30 mouse cellular contexts compared by ENCODE assay signal in the genomic region with DNA sequence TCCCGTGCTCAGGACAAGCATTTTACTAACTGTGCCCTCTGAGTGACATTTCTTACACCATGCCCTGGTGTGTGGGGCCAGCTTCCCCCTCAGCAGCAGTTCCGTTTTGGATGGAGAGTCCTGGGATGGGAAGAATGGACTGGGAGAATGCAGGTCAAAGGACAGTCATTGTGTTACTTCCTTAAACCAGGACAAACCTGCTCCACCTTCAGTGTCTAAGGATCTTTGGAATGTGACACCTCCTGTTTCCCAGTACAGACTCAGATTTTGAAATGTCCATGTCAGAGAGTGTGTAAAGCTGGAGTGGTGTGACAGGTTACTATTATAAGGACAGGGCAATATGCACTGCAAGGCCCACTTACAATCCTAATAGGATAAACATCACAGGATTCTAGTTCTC. TPM values are rescaled to one million over a fixed set of nuclear protein-coding genes. Genes with fewer than 3 reads are reported as not detected.
A peak's percentile ranks its signal among the peaks of the same experiment; 100 is the strongest.
DNase-seq lines count a peak whose midpoint lies in the region; ATAC-seq and TF ChIP-seq lines count a peak whose summit lies in the region.
"Had no signal": no experiment of that assay in that cellular context is flagged by ENCODE, and none has a peak within 500 bp of the region (broad histone marks: within the 10 kb centered on the region; RNA-seq: fewer than 3 reads in every experiment).

No protein-coding gene starts in this region.

- no peak for TF ChIP-seq CTCF in lung, postnatal 0 days (IDR thresholded peaks at IDR 0.05)
- no peak for TF ChIP-seq CTCF in lung, adult 2 months (IDR thresholded peaks at IDR 0.05; ENCODE audit: insufficient read depth, low read length)

- H3K36me3 ChIP-seq in kidney, embryonic 15.5 days = no peaks in the 10 kb centered on the region
- no peaks in the 10 kb centered on the region for H3K36me3 ChIP-seq in lung, postnatal 0 days (ENCODE audit: insufficient read depth, low read length)
- no peaks in the 10 kb centered on the region for H3K36me3 ChIP-seq in intestine, embryonic 16.5 days (ENCODE audit: control insufficient read depth, insufficient read depth, low read length)
- H3K36me3 ChIP-seq in midbrain, embryonic 13.5 days = no peaks in the 10 kb centered on the region
- H3K36me3 ChIP-seq: forebrain, embryonic 10.5 days; G1E; hindbrain, embryonic 10.5 days; hindbrain, embryonic 13.5 days had no signal

- TF ChIP-seq POLR2A in lung, adult 2 months (IDR thresholded peaks at IDR 0.05; ENCODE audit: borderline replicate concordance, extremely low read depth, low read depth, low read length) = no peak

- no peak overlapping the region for H3K9ac ChIP-seq in kidney, embryonic 15.5 days
- no peak overlapping the region for H3K9ac ChIP-seq in lung, postnatal 0 days (replicated peaks; ENCODE audit: low read depth)
- no peak overlapping the region for H3K9ac ChIP-seq in intestine, embryonic 16.5 days (ENCODE audit: low read depth, low read length)
- no peak overlapping the region for H3K9ac ChIP-seq in midbrain, embryonic 13.5 days (replicated peaks)
- H3K9ac ChIP-seq: forebrain, embryonic 13.5 days; hindbrain, embryonic 13.5 days had no signal

- ATAC-seq in kidney, embryonic 15.5 days (replicated peaks; ENCODE audit: low FRiP score) = peak; percentile 25; the same call in 1 of the 2 replicates
- peak; percentile 17; the same call in 1 of the 2 replicates for ATAC-seq in lung, postnatal 0 days
- peak; percentile 68 for ATAC-seq in intestine, embryonic 16.5 days
- no peak for ATAC-seq in midbrain, embryonic 13.5 days
- ATAC-seq: activated CD4-positive, CD25-positive, alpha-beta regulatory T cell, adult 4 months; forebrain, embryonic 13.5 days; forebrain, embryonic 16.5 days; hindbrain, embryonic 16.5 days; Patski had no signal

- no peak for DNase-seq in kidney, adult 8-10 months
- peak; percentile 11 for DNase-seq in lung, postnatal 0 days (ENCODE audit: low spot score)
- no peak for DNase-seq in lung, adult 2 months
- DNase-seq in spleen, adult 12 weeks (ENCODE audit: low spot score) = no peak
- DNase-seq: adrenal gland, adult 8-10 months; adrenal gland, postnatal 25 days; B cell, adult 2 months; cerebellum, adult 11-12 months; cerebellum, adult 8-10 months; cerebellum, postnatal 10 days; cerebellum, postnatal 36 days; embryo, embryonic 11 days; gastrocnemius, postnatal 10 days; gastrocnemius, postnatal 36 days; heart, postnatal 10 days; heart, postnatal 36 days had no signal

- H3K27ac ChIP-seq in kidney, embryonic 15.5 days = no peak overlapping the region
- no peak overlapping the region for H3K27ac ChIP-seq in lung, postnatal 0 days (ENCODE audit: low read length)
- no peak overlapping the region for H3K27ac ChIP-seq in intestine, embryonic 16.5 days (ENCODE audit: low read length)
- H3K27ac ChIP-seq in midbrain, embryonic 13.5 days = no peak overlapping the region
- H3K27ac ChIP-seq: forebrain, embryonic 10.5 days; forebrain, embryonic 13.5 days; hindbrain, embryonic 10.5 days; hindbrain, embryonic 13.5 days had no signal

- no peak for TF ChIP-seq EP300 in lung, postnatal 0 days (IDR thresholded peaks at IDR 0.05)

- no peak overlapping the region for H3K4me2 ChIP-seq in kidney, embryonic 15.5 days
- no peak overlapping the region for H3K4me2 ChIP-seq in lung, postnatal 0 days (replicated peaks; ENCODE audit: low read depth, low read length)
- H3K4me2 ChIP-seq in intestine, embryonic 16.5 days (ENCODE audit: low read depth, low read length) = no peak overlapping the region
- H3K4me2 ChIP-seq in midbrain, embryonic 13.5 days (replicated peaks) = no peak overlapping the region
- H3K4me2 ChIP-seq: forebrain, embryonic 13.5 days; heart, embryonic 11.5 days; hindbrain, embryonic 13.5 days had no signal

- no peak overlapping the region for H3K4me3 ChIP-seq in kidney, embryonic 15.5 days (replicated peaks)
- H3K4me3 ChIP-seq in lung, postnatal 0 days (ENCODE audit: low read depth, low read length) = no peak overlapping the region
- H3K4me3 ChIP-seq in lung, adult 2 months (replicated peaks; ENCODE audit: extremely low read depth, low read depth, low read length) = no peak overlapping the region
- no peak overlapping the region for H3K4me3 ChIP-seq in intestine, embryonic 16.5 days (ENCODE audit: low read length)
- no peak overlapping the region for H3K4me3 ChIP-seq in midbrain, embryonic 13.5 days (replicated peaks)
- H3K4me3 ChIP-seq: forebrain, embryonic 10.5 days; forebrain, embryonic 13.5 days; hindbrain, embryonic 10.5 days; hindbrain, embryonic 13.5 days had no signal

- 42% methylated on average over 2 of the region's 2 CpGs for WGBS in kidney, embryonic 15.5 days
- 43% methylated on average over 2 of the region's 2 CpGs for WGBS in lung, postnatal 0 days
- WGBS in lung, adult 2 months = 40% methylated on average over 2 of the region's 2 CpGs
- WGBS in intestine, embryonic 16.5 days = 49% methylated on average over 2 of the region's 2 CpGs
- 51% methylated on average over 2 of the region's 2 CpGs for WGBS in midbrain, embryonic 13.5 days

- no peaks in the 10 kb centered on the region for H3K9me3 ChIP-seq in kidney, embryonic 15.5 days (replicated peaks)
- no peaks in the 10 kb centered on the region for H3K9me3 ChIP-seq in lung, postnatal 0 days (ENCODE audit: low read length)
- no peaks in the 10 kb centered on the region for H3K9me3 ChIP-seq in intestine, embryonic 16.5 days (ENCODE audit: control insufficient read depth, low read length)
- no peaks in the 10 kb centered on the region for H3K9me3 ChIP-seq in midbrain, embryonic 13.5 days
- H3K9me3 ChIP-seq: forebrain, embryonic 10.5 days; forebrain, embryonic 13.5 days; G1E; hindbrain, embryonic 10.5 days; hindbrain, embryonic 13.5 days had no signal

- H3K27me3 ChIP-seq in kidney, embryonic 15.5 days = no peaks in the 10 kb centered on the region
- H3K27me3 ChIP-seq in lung, postnatal 0 days (replicated peaks; ENCODE audit: insufficient read depth, low read length) = no peaks in the 10 kb centered on the region
- no peaks in the 10 kb centered on the region for H3K27me3 ChIP-seq in intestine, embryonic 16.5 days (replicated peaks; ENCODE audit: control insufficient read depth, insufficient read depth, low read length)
- no peaks in the 10 kb centered on the region for H3K27me3 ChIP-seq in midbrain, embryonic 13.5 days
- H3K27me3 ChIP-seq: CH12.LX; forebrain, embryonic 13.5 days; hindbrain, embryonic 13.5 days; Patski had no signal

- H3K4me1 ChIP-seq in kidney, embryonic 15.5 days = 0 out of 2 replicates have a peak, but pooled peaks cover 7% of the 10 kb centered on the region
- H3K4me1 ChIP-seq in lung, postnatal 0 days (ENCODE audit: insufficient read depth, low read depth, low read length) = no peaks in the 10 kb centered on the region
- peaks cover 6% of the 10 kb centered on the region for H3K4me1 ChIP-seq in lung, adult 2 months (ENCODE audit: control insufficient read depth, insufficient read depth, low read length)
- H3K4me1 ChIP-seq in intestine, embryonic 16.5 days (ENCODE audit: control insufficient read depth, insufficient read depth, low read length) = no peaks in the 10 kb centered on the region; the same call in 1 of the 2 replicates
- H3K4me1 ChIP-seq in midbrain, embryonic 13.5 days (replicated peaks) = peaks cover 1% of the 10 kb centered on the region; the same call in 1 of the 2 replicates
- H3K4me1 ChIP-seq: hindbrain, embryonic 10.5 days had no signal

RNA-seq across cellular contexts. Expression of a gene that starts 8.9 kb away (rescaled TPM):
- 17.0 TPM in 2 replicates for polyA plus RNA-seq in kidney, embryonic 15.5 days (2015; fragmentation: Nextera tagmentation; extraction: Ambion mirVana)
- 7.5 and 10.6 TPM in 2 replicates for polyA plus RNA-seq in lung, postnatal 0 days (2015; fragmentation: Nextera tagmentation; extraction: Ambion mirVana)
- 3.5 and 5.6 TPM in 2 replicates for polyA plus RNA-seq in lung, adult 2 months (2012; rRNA removed)
- polyA plus RNA-seq in intestine, embryonic 16.5 days (2015; fragmentation: Nextera tagmentation; extraction: Ambion mirVana) = 3.6 and 3.8 TPM in 2 replicates
- polyA plus RNA-seq in midbrain, embryonic 13.5 days (2015; fragmentation: Nextera tagmentation; extraction: Ambion mirVana) = 18.7 and 19.7 TPM in 2 replicates
- polyA plus RNA-seq: G1E had no signal
